Mouse (Mus musculus): ENCODE data around the gene Pi16. TPM values are rescaled to one million over a fixed set of nuclear protein-coding genes. Genes with fewer than 3 reads are reported as not detected.
A peak's percentile ranks its signal among the peaks of the same experiment; 100 is the strongest.

The Pi16 gene
- polyA plus RNA-seq, 1 experiment from 2014 or later: 0.32 TPM

GRCm38 (mm10) chr17:29319476-29319875 is 2.0 kb downstream of the Pi16 start:
- no peak overlapping the region for H3K9ac ChIP-seq
- H3K27ac ChIP-seq: no peak overlapping the region
- H3K4me2 ChIP-seq: no peak overlapping the region
- DNase-seq: no peak
- ATAC-seq (ENCODE audit: low read depth): no peak
- H3K4me1 ChIP-seq (replicated peaks): peaks cover 23% of the 10 kb centered on the region
- no peaks in the 10 kb centered on the region for H3K9me3 ChIP-seq (replicated peaks)
- H3K36me3 ChIP-seq: no peaks in the 10 kb centered on the region
- peaks cover 42% of the 10 kb centered on the region for H3K27me3 ChIP-seq
- no peak overlapping the region for H3K4me3 ChIP-seq (replicated peaks)
- WGBS (ENCODE audit: insufficient replicate concordance): 56% methylated on average over 7 of the region's 7 CpGs

DNA sequence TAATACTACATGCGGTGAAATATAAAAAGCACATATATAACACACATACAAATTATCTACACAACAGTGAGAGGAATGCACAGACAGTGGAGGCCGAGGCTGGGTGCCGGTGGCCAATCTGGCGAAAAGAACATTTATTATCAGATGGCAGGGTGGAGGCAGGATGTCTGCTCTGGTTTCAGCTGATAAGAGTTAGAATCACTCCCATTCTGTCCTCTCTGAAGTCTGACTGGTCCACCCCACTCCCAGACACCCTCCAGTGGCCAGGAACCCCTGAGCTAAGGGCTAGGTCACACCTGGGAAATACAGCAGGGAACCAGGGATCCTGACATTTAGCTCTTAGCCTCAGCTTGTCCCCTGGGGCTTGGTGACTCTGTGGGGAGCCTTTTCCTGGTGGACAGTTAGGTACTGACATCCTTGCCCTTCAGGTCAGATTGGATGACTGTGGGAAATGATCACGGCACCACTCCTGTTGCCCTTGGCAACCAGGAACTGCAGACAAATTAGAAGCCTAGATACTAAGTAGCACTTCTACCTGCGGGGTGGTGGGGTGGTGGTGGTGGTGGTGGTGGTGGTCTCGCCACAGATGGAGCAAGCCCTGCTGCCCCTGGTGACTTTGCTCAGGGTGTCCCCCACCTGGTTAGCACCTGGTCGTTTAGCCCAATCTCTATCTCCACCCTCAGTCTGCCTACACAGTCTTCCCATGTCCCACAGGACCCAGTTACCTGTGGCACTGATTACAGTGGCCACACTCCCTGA is 2.6 kb downstream of the Pi16 start:
- Histone ChIP-seq H3K4me3 (replicated peaks) (no peak overlapping the region), H3K27me3 (peaks cover 42% of the 10 kb centered on the region), H3K9me3 (replicated peaks) (no peaks in the 10 kb centered on the region), H3K4me1 (replicated peaks) (peaks cover 23% of the 10 kb centered on the region), H3K36me3 (no peaks in the 10 kb centered on the region), H3K4me2 (no peak overlapping the region), H3K27ac (no peak overlapping the region), H3K9ac (no peak overlapping the region)
- DNase-seq (peak; percentile 15), ATAC-seq (ENCODE audit: low read depth) (no peak)
- WGBS (ENCODE audit: insufficient replicate concordance): 31% methylated on average over 8 of the region's 8 CpGs

DNA sequence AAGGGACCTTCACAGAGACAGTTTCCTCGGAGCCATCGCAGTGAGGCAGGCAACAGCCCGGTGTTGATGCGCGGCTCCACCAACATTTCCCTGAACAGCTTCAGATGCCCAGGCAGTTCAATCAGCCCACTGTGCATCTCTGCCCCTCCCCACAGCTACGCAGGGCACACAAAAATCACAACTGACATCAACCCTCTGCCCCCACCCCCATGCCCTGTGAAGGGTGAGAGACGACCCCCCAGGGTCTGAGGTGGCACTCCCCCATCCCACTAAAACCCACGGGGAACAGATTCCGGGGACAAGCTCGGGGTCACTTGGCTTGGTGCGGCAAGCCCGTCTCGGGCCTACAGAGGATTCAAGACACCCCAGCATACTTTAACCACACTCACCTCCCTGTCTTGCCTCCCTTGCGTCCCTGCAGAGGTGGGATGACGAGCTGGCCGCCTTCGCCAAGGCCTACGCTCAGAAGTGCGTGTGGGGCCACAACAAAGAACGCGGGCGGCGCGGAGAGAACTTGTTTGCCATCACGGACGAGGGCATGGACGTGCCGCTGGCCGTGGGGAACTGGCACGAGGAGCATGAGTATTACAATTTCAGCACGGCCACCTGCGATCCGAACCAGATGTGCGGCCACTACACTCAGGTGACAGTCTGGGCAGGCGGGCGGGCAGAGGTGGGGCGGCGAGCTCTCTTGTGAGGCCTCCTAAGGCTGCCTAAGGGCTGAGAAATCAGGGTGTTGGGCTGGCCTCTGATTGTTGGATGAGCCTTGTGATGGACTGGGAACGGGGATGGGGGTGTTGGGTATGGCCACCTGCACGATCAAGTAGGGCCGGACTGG is 4.5 kb downstream of the Pi16 start:
- Histone ChIP-seq H3K36me3 (no peaks in the 10 kb centered on the region), H3K27ac (no peak overlapping the region), H3K4me2 (peak overlapping the region; percentile 18), H3K9me3 (replicated peaks) (no peaks in the 10 kb centered on the region), H3K27me3 (peaks cover 55% of the 10 kb centered on the region), H3K4me3 (replicated peaks) (no peak overlapping the region), H3K9ac (no peak overlapping the region), H3K4me1 (replicated peaks) (peaks cover 31% of the 10 kb centered on the region)
- 48% methylated on average over 41 of the region's 41 CpGs for WGBS (ENCODE audit: insufficient replicate concordance)
- no peak for DNase-seq
- 0 out of 2 replicates have a peak, but pooled peaks have one; percentile 4 for ATAC-seq (ENCODE audit: low read depth)

- H3K27me3 ChIP-seq: peaks cover 61% of the 10 kb centered on the region
- H3K9ac ChIP-seq: no peak overlapping the region
- ATAC-seq (ENCODE audit: low read depth): peak; percentile 39; the same call in 1 of the 2 replicates
- no peaks in the 10 kb centered on the region for H3K9me3 ChIP-seq (replicated peaks)
- H3K4me2 ChIP-seq: peak overlapping the region; percentile 18
- 45% methylated on average over 18 of the region's 18 CpGs for WGBS (ENCODE audit: insufficient replicate concordance)
- H3K27ac ChIP-seq: no peak overlapping the region
- peaks cover 31% of the 10 kb centered on the region for H3K4me1 ChIP-seq (replicated peaks)
- peak; percentile 31 for DNase-seq
- H3K36me3 ChIP-seq: no peaks in the 10 kb centered on the region
- no peak overlapping the region for H3K4me3 ChIP-seq (replicated peaks)
Measured at GRCm38 (mm10) chr17:29322603-29322962, 5.1 kb downstream of the Pi16 start.

DNA sequence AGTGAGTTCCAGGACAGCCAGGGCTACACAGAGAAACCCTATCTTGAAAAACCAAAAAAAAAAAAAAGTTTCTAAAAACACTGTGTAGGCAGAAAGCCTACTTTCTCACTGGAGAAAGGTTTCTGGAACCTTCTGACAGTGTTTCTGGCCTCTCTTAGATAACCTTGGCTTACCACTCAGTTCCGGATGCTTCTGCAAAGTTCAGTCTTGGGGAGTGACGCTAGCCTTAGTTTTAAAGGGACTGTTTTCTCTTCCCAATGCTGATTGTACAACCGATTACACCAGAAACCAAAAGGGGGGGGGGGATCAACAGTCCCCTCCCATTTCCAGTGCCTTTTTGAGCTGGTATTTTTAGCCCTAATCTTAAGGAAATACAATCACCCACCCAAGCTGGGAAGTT is 6.1 kb downstream of the Pi16 start:
- 39% methylated on average over 3 of the region's 3 CpGs for WGBS (ENCODE audit: insufficient replicate concordance)

GRCm38 (mm10) chr17:29325831-29326230 is 8.4 kb downstream of the Pi16 start:
- peaks cover 18% of the 10 kb centered on the region for H3K4me1 ChIP-seq (replicated peaks)
- H3K27ac ChIP-seq: no peak overlapping the region
- ATAC-seq (ENCODE audit: low read depth): no peak
- no peak overlapping the region for H3K9ac ChIP-seq
- H3K4me3 ChIP-seq (replicated peaks): no peak overlapping the region
- peaks cover 45% of the 10 kb centered on the region for H3K27me3 ChIP-seq
- no peak for DNase-seq
- H3K9me3 ChIP-seq (replicated peaks): no peaks in the 10 kb centered on the region
- no peak overlapping the region for H3K4me2 ChIP-seq
- WGBS (ENCODE audit: insufficient replicate concordance): 72% methylated on average over 13 of the region's 13 CpGs
- peaks cover 4% of the 10 kb centered on the region; the same call in 1 of the 2 replicates for H3K36me3 ChIP-seq

More for the DNA sequence above, 6.1 kb downstream of the Pi16 start:
- Histone ChIP-seq H3K4me3 (replicated peaks) (no peak overlapping the region), H3K4me2 (no peak overlapping the region), H3K27me3 (peaks cover 64% of the 10 kb centered on the region), H3K27ac (no peak overlapping the region), H3K4me1 (replicated peaks) (peaks cover 31% of the 10 kb centered on the region), H3K9ac (no peak overlapping the region), H3K36me3 (no peaks in the 10 kb centered on the region), H3K9me3 (replicated peaks) (no peaks in the 10 kb centered on the region)
- DNase-seq (no peak), ATAC-seq (ENCODE audit: low read depth) (no peak)

DNA sequence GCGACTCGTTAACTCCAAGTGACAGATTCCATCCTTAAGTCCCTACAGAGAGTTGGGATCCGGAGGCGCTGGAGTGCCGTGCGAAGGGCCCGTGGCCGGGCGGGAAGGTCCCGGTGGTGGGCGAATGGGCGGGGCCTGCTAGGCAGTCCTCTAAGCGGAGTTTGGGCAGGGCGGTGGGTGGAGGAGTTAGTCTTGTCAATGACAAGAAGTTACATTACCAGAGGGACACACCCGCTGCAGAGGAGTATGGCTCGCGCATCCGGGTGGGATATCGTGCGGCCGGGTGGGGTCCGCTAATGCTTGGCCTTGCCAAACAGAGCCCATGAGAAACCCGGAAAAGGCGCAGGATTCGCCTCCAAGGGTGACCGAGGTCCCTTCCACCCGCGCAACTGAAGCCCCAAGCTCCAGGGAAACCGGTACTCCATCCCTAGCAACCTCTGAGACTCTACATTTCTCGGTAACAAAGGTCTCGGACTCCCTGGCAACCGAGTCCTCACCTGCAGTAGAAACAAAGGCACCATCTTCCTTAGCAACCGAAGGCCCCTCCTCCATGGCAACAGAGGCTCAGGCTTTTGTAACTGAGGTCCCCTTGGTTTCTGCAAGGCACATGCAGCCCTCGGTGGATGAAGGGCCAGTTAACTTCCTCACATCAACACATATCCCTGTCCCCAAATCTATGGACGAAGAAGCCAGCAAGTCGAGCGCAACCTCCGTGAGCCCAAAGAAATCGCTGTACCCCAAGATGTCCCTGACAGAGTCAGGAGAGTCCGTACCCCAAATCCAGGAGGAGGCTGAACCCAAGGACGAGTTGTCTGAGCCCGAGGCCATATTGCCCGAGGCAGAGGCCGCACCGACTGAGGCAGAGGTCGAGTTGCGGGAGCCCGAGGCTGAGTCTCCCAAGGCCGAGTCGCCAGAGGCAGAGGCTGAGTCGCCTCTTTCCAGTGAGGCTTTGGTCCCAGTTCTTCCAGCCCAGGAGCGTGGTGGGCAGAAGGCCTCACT is 9.3 kb downstream of the Pi16 start:
- Histone ChIP-seq H3K4me1 (replicated peaks) (peaks cover 28% of the 10 kb centered on the region), H3K9me3 (replicated peaks) (no peaks in the 10 kb centered on the region), H3K4me2 (peak overlapping the region; percentile 30), H3K27ac (no peak overlapping the region), H3K27me3 (peaks cover 35% of the 10 kb centered on the region), H3K9ac (no peak overlapping the region), H3K4me3 (replicated peaks) (no peak overlapping the region), H3K36me3 (peaks cover 13% of the 10 kb centered on the region)
- no peak for ATAC-seq (ENCODE audit: low read depth)
- WGBS (ENCODE audit: insufficient replicate concordance): 32% methylated on average over 52 of the region's 52 CpGs
- DNase-seq: no peak

- peaks cover 22% of the 10 kb centered on the region for H3K36me3 ChIP-seq
- H3K27ac ChIP-seq: no peak overlapping the region
- peaks cover 27% of the 10 kb centered on the region for H3K27me3 ChIP-seq
- peaks cover 23% of the 10 kb centered on the region for H3K4me1 ChIP-seq (replicated peaks)
- WGBS (ENCODE audit: insufficient replicate concordance): 83% methylated on average over 9 of the region's 9 CpGs
- no peak for ATAC-seq (ENCODE audit: low read depth)
- no peak overlapping the region for H3K4me2 ChIP-seq
- H3K4me3 ChIP-seq (replicated peaks): no peak overlapping the region
- no peak for DNase-seq
- no peaks in the 10 kb centered on the region for H3K9me3 ChIP-seq (replicated peaks)
- no peak overlapping the region for H3K9ac ChIP-seq
Measured at GRCm38 (mm10) chr17:29327691-29328090, 10.2 kb downstream of the Pi16 start.

DNA sequence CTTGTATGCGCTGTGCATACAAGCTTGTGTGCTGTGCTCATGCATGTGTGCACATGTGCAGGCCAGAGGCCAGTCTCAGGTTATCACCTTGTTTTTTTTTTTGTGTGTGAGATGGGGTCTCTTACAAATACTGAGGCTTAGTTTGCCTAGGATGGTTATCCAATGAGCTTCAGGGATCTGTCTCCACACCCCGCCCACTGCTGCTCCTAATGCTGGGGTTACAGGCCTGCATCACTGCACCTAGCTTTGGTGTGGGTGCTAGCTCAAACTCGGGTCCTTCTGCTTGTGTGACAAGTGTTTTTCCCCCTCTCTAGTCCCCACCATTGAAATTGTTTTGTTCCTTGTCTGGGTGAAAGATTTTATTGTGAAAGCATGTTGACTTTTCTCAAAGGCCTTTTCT is 12.7 kb downstream of the Pi16 start:
- Histone ChIP-seq H3K27me3 (peaks cover 24% of the 10 kb centered on the region), H3K9me3 (replicated peaks) (no peaks in the 10 kb centered on the region), H3K9ac (no peak overlapping the region), H3K4me2 (no peak overlapping the region), H3K27ac (no peak overlapping the region), H3K4me3 (replicated peaks) (no peak overlapping the region), H3K36me3 (peaks cover 41% of the 10 kb centered on the region), H3K4me1 (replicated peaks) (peaks cover 21% of the 10 kb centered on the region)
- DNase-seq (no peak), ATAC-seq (ENCODE audit: low read depth) (no peak)
- 76% methylated on average over 3 of the region's 3 CpGs for WGBS (ENCODE audit: insufficient replicate concordance)

- Histone ChIP-seq H3K27ac (no peak overlapping the region), H3K4me2 (no peak overlapping the region), H3K9me3 (replicated peaks) (no peaks in the 10 kb centered on the region), H3K27me3 (peaks cover 23% of the 10 kb centered on the region), H3K36me3 (peaks cover 47% of the 10 kb centered on the region), H3K4me3 (replicated peaks) (no peak overlapping the region), H3K4me1 (replicated peaks) (peaks cover 21% of the 10 kb centered on the region), H3K9ac (no peak overlapping the region)
- ATAC-seq (ENCODE audit: low read depth): no peak
- 33% methylated on average over 5 of the region's 5 CpGs for WGBS (ENCODE audit: insufficient replicate concordance)
- DNase-seq: no peak
Measured at GRCm38 (mm10) chr17:29330671-29331410, 13.4 kb downstream of the Pi16 start.
